Mouse (Mus musculus) G1E (cell line): ENCODE results near the gene Slc32a1. TPM values are rescaled to one million over a fixed set of nuclear protein-coding genes. Genes with fewer than 3 reads are reported as not detected.

Experiments used
- ATAC-seq: 2 replicates; pipeline ENCODE4 v1.8.0; 2016; ENCODE audit warnings: mild to moderate bottlenecking; ENCODE audit not compliant: insufficient number of reproducible peaks, poor library complexity, low FRiP score, severe bottlenecking; ENCODE audit errors: extremely low read depth
- DNase-seq: peaks from one replicate; pipeline ENCODE4 v3.0.0; 2012; ENCODE audit warnings: low spot score
- H3K27me3 ChIP-seq: 2 replicates; pipeline ENCODE4 v1.6.1; 2012; ENCODE audit warnings: mild to moderate bottlenecking, low read length, inconsistent platforms; ENCODE audit not compliant: insufficient read depth
- H3K36me3 ChIP-seq: replicated peaks from 2 replicates; pipeline ENCODE3; 2012; ENCODE audit warnings: mild to moderate bottlenecking, inconsistent platforms
- H3K4me1 ChIP-seq: 2 replicates; pipeline ENCODE4 v1.6.1; 2012; ENCODE audit warnings: low read depth, low read length, inconsistent platforms, mixed read lengths; ENCODE audit not compliant: insufficient read depth
- H3K4me3 ChIP-seq: 2 replicates; pipeline ENCODE4 v1.5.1; 2012; ENCODE audit warnings: low read depth, mild to moderate bottlenecking, inconsistent platforms, low read length, moderate library complexity, mixed read lengths
- H3K9me3 ChIP-seq: replicated peaks from 2 replicates; pipeline ENCODE4 v1.6.1; 2012; ENCODE audit warnings: inconsistent platforms
- CTCF ChIP-seq: IDR thresholded peaks from 2 replicates; pipeline ENCODE4 v1.5.1; 2012; ENCODE audit warnings: low read depth, low read length, inconsistent platforms, mixed read lengths
- GATA1 ChIP-seq: IDR thresholded peaks from 2 replicates; pipeline ENCODE4 v1.6.1; 2012; ENCODE audit warnings: borderline replicate concordance, low read length, inconsistent platforms, mixed read lengths
- GATA2 ChIP-seq: IDR thresholded peaks from 2 replicates; pipeline ENCODE4 v1.6.1; 2012; ENCODE audit warnings: low read depth, low read length, inconsistent platforms, borderline replicate concordance
- POLR2AphosphoS5 ChIP-seq: IDR thresholded peaks from 2 replicates; pipeline ENCODE4 v1.6.1; 2012; ENCODE audit warnings: low read depth, low read length, inconsistent platforms; ENCODE audit not compliant: insufficient replicate concordance
- TAL1 ChIP-seq: conservative IDR thresholded peaks from 2 replicates; pipeline ENCODE4 v1.6.1; 2012; ENCODE audit warnings: low read depth, low read length, inconsistent platforms, mixed read lengths
- polyA plus RNA-seq: library from polyadenylated mRNA; stranded (reverse); fragments of >175 nt; gene quantifications from 2 replicates; pipeline ENCODE4 v1.2.3, GENCODE M21; 2012
- total RNA-seq, 2 experiments: library from RNA; stranded (forward) in 1 of 2; stranded (reverse) in 1 of 2; fragments of 200-1000 nt in 1 of 2; fragments of >200 nt in 1 of 2; fragmentation: Nextera tagmentation in 1 of 2; gene quantifications; 2 replicates each; pipeline ENCODE4 v1.2.3; 2014 to 2017

Slc32a1 gene
- total and polyA plus RNA-seq, 3 experiments, result not detected

- no peak overlapping the region for H3K4me3 ChIP-seq
- no peaks in the 10 kb centered on the region for H3K36me3 ChIP-seq
- H3K9me3 ChIP-seq, result no peaks in the 10 kb centered on the region
- H3K27me3 ChIP-seq, result peaks cover 2% of the 10 kb centered on the region; the same call in 1 of the 2 replicates
- DNase-seq (peak; percentile 79), ATAC-seq (peak; percentile 68)
- no peaks in the 10 kb centered on the region for H3K4me1 ChIP-seq
- TF ChIP-seq GATA2 (no peak), CTCF (peak; percentile 73), POLR2AphosphoS5 (no peak), TAL1 (no peak), GATA1 (no peak)
These were observed 42.4 kb downstream of the Slc32a1 start for GRCm38 (mm10) chr2:158652985-158653384.

DNA sequence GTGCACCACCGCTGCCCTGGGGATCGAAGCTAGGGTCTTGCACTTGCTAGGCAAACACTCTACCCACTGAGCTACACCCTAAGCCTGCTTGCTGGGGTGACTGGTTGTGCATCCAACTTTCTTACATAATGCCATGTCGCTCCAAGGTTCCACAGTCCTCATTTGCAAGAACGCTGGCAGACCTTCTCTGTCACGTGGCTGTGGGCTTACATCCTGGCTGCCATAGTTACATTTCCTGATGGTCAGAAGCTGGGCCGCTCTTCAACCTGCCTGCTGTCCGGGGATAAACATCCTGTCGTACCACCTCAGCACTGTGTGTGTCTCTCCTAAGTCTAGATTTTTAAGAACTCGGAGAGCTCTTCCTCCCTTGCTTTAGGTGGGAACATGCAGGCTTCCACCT is 44.1 kb downstream of the Slc32a1 start:
- no peak for TF ChIP-seq POLR2AphosphoS5
- TF ChIP-seq GATA2, result no peak
- TF ChIP-seq CTCF, result no peak
- TF ChIP-seq TAL1, result no peak
- TF ChIP-seq GATA1, result no peak
- Histone ChIP-seq H3K4me1 (no peaks in the 10 kb centered on the region), H3K4me3 (no peak overlapping the region), H3K27me3 (0 out of 2 replicates have a peak, but pooled peaks cover 5% of the 10 kb centered on the region), H3K9me3 (no peaks in the 10 kb centered on the region), H3K36me3 (no peaks in the 10 kb centered on the region)
- ATAC-seq, result no peak
- DNase-seq, result no peak

GRCm38 (mm10) chr2:158655806-158656205 is 45.2 kb downstream of the Slc32a1 start:
- TF ChIP-seq GATA2, result no peak
- no peak for TF ChIP-seq CTCF
- no peak for TF ChIP-seq POLR2AphosphoS5
- no peak for TF ChIP-seq GATA1
- TF ChIP-seq TAL1, result no peak
- H3K36me3 ChIP-seq, result no peaks in the 10 kb centered on the region
- no peak for ATAC-seq
- no peak for DNase-seq
- no peak overlapping the region for H3K4me3 ChIP-seq
- no peaks in the 10 kb centered on the region for H3K9me3 ChIP-seq
- H3K4me1 ChIP-seq, result no peaks in the 10 kb centered on the region
- 0 out of 2 replicates have a peak, but pooled peaks cover 5% of the 10 kb centered on the region for H3K27me3 ChIP-seq

- DNase-seq, result no peak
- no peak for ATAC-seq
- Histone ChIP-seq H3K9me3 (no peaks in the 10 kb centered on the region), H3K36me3 (no peaks in the 10 kb centered on the region), H3K4me3 (no peak overlapping the region), H3K27me3 (0 out of 2 replicates have a peak, but pooled peaks cover 3% of the 10 kb centered on the region), H3K4me1 (no peaks in the 10 kb centered on the region)
- no peak for TF ChIP-seq CTCF
- no peak for TF ChIP-seq GATA1
- TF ChIP-seq POLR2AphosphoS5, result no peak
- no peak for TF ChIP-seq TAL1
- TF ChIP-seq GATA2, result no peak
These were observed 48.3 kb downstream of the Slc32a1 start for GRCm38 (mm10) chr2:158658822-158659221.

DNA sequence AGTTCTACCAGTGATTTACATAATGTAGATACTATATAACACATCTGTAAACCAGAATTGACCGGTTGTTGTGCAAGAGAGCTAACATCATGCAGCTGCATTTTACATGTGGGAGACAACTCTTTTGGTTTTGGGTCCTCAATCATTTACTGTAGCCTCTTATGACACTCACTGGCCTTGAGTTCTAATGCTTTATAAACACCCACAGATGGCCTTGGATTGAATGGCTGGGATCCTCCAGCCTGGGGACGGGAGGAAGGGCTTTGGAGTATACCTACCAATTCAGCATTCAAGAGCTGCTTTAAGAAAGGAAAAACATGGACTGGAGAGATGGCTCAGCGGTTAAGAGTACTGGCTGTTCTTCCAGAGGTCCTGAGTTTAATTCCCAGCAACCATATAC is 48.8 kb downstream of the Slc32a1 start:
- Histone ChIP-seq H3K4me3 (no peak overlapping the region), H3K27me3 (0 out of 2 replicates have a peak, but pooled peaks cover 3% of the 10 kb centered on the region), H3K4me1 (no peaks in the 10 kb centered on the region), H3K9me3 (no peaks in the 10 kb centered on the region), H3K36me3 (no peaks in the 10 kb centered on the region)
- no peak for TF ChIP-seq GATA1
- no peak for TF ChIP-seq TAL1
- TF ChIP-seq GATA2, result no peak
- no peak for TF ChIP-seq CTCF
- no peak for TF ChIP-seq POLR2AphosphoS5
- ATAC-seq (no peak), DNase-seq (no peak)

DNA sequence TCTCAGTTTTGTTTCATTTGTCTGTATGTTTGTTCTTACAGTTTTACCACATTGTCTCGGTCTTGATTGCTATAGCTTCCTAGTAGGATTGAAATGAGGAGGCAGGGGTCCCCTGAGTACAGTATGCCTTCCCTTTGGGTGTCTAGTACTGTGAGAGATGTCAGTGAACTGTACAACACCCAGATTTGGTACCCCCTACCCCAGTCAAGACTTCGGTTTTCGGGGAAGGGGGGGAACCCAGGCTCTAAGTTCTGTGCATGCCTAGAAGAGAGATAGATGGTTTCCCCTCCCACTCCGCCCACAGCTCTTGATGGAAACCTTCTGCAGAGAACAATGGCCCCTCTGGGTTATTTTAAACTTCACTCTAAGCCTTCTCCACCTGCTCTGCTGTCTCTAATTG is 54.5 kb downstream of the Slc32a1 start, which contains the start of gene Ppp1r16b:
Ppp1r16b (plus strand) TSS at position 301 of the 400 bp plus-strand sequence.
- no peak for DNase-seq
- no peaks in the 10 kb centered on the region for H3K9me3 ChIP-seq
- peaks cover 8% of the 10 kb centered on the region; the same call in 1 of the 2 replicates for H3K27me3 ChIP-seq
- H3K36me3 ChIP-seq, result no peaks in the 10 kb centered on the region
- no peaks in the 10 kb centered on the region for H3K4me1 ChIP-seq
- TF ChIP-seq GATA2 (no peak), GATA1 (no peak), CTCF (no peak), POLR2AphosphoS5 (no peak), TAL1 (no peak)
- no peak for ATAC-seq
- no peak within 1 kb of the TSS for H3K4me3 ChIP-seq

Other genes starting within 250 kb of the Slc32a1 start
- not detected in 2 replicates for gene Snhg11, start 235.1 kb upstream of the Slc32a1 start, total RNA-seq (2014; fragmentation: Nextera tagmentation)
- gene Snhg11, start 235.1 kb upstream of the Slc32a1 start, total RNA-seq (2017), result 0.12 and 0.22 TPM in 2 replicates
- gene Snhg11, start 235.1 kb upstream of the Slc32a1 start, polyA plus RNA-seq, result not detected in 2 replicates
- gene Ralgapb, start 200.9 kb upstream of the Slc32a1 start, total RNA-seq (2014; fragmentation: Nextera tagmentation), result 68.1 and 79.9 TPM in 2 replicates
- 42.6 and 47.8 TPM in 2 replicates for gene Ralgapb, start 200.9 kb upstream of the Slc32a1 start, total RNA-seq (2017)
- 2.6 and 3.0 TPM in 2 replicates for gene Ralgapb, start 200.9 kb upstream of the Slc32a1 start, polyA plus RNA-seq
- not detected in 2 replicates for gene Adig, start 108.2 kb upstream of the Slc32a1 start, total RNA-seq (2014; fragmentation: Nextera tagmentation)
- not detected in 2 replicates for gene Adig, start 108.2 kb upstream of the Slc32a1 start, total RNA-seq (2017)
- not detected in 2 replicates for gene Adig, start 108.2 kb upstream of the Slc32a1 start, polyA plus RNA-seq
- gene Arhgap40, start 98.0 kb upstream of the Slc32a1 start, total RNA-seq (2014; fragmentation: Nextera tagmentation), result not detected in 2 replicates
- gene Arhgap40, start 98.0 kb upstream of the Slc32a1 start, total RNA-seq (2017), result not detected in 2 replicates
- not detected in 2 replicates for gene Arhgap40, start 98.0 kb upstream of the Slc32a1 start, polyA plus RNA-seq
- 22.5 and 24.7 TPM in 2 replicates for gene Actr5, start 14.1 kb downstream of the Slc32a1 start, total RNA-seq (2014; fragmentation: Nextera tagmentation)
- 20.2 and 22.5 TPM in 2 replicates for gene Actr5, start 14.1 kb downstream of the Slc32a1 start, total RNA-seq (2017)
- 18.2 and 19.7 TPM in 2 replicates for gene Actr5, start 14.1 kb downstream of the Slc32a1 start, polyA plus RNA-seq
- 0.34 and 0.75 TPM in 2 replicates for gene Ppp1r16b, start 54.6 kb downstream of the Slc32a1 start, total RNA-seq (2014; fragmentation: Nextera tagmentation)
- gene Ppp1r16b, start 54.6 kb downstream of the Slc32a1 start, total RNA-seq (2017), result 0.06 and 0.16 TPM in 2 replicates
- gene Ppp1r16b, start 54.6 kb downstream of the Slc32a1 start, polyA plus RNA-seq, result not detected in 2 replicates
- 3.8 and 9.6 TPM in 2 replicates for gene Fam83d, start 157.3 kb downstream of the Slc32a1 start, total RNA-seq (2014; fragmentation: Nextera tagmentation)
- gene Fam83d, start 157.3 kb downstream of the Slc32a1 start, total RNA-seq (2017), result 6.1 and 6.6 TPM in 2 replicates
- gene Fam83d, start 157.3 kb downstream of the Slc32a1 start, polyA plus RNA-seq, result 2.4 and 3.4 TPM in 2 replicates
- 19.5 and 24.2 TPM in 2 replicates for gene Dhx35, start 184.0 kb downstream of the Slc32a1 start, total RNA-seq (2014; fragmentation: Nextera tagmentation)
- gene Dhx35, start 184.0 kb downstream of the Slc32a1 start, total RNA-seq (2017), result 20.4 and 28.2 TPM in 2 replicates
- 9.6 and 9.9 TPM in 2 replicates for gene Dhx35, start 184.0 kb downstream of the Slc32a1 start, polyA plus RNA-seq